Mouse (Mus musculus): ENCODE data around the gene Ric8b. TPM values are rescaled to one million over a fixed set of nuclear protein-coding genes. Genes with fewer than 3 reads are reported as not detected.

Ric8b gene
- polyA plus RNA-seq, 1 experiment, result 8.7 TPM

GRCm38 (mm10) chr10:84940356-84940755 lies 22.9 kb downstream of the Ric8b start:
- Histone ChIP-seq H3K27me3 (ENCODE audit: control insufficient read depth, insufficient read depth, insufficient read length) (no peaks in the 10 kb centered on the region), H3K4me2 (ENCODE audit: low read depth) (no peak overlapping the region), H3K36me3 (ENCODE audit: control insufficient read depth, insufficient read depth) (no peaks in the 10 kb centered on the region), H3ac (ENCODE audit: control insufficient read depth, insufficient read length) (no peak overlapping the region), H3K4me3 (no peak overlapping the region), H3K79me2 (ENCODE audit: control insufficient read depth, insufficient read depth) (peaks cover 20% of the 10 kb centered on the region)
- no peak for TF ChIP-seq POLR2A (IDR thresholded peaks at IDR 0.05; ENCODE audit: insufficient read length, low read depth)
- no peak for TF ChIP-seq POLR2AphosphoS2 (IDR thresholded peaks at IDR 0.05; ENCODE audit: insufficient read length, low read depth)
- TF ChIP-seq TCF3 (IDR thresholded peaks at IDR 0.05; ENCODE audit: insufficient read length, low read depth), result no peak
- TF ChIP-seq E2F4 (IDR thresholded peaks at IDR 0.05; ENCODE audit: insufficient read depth), result no peak
- TF ChIP-seq REST (IDR thresholded peaks at IDR 0.05; ENCODE audit: insufficient read depth, insufficient read length), result no peak
- no peak for TF ChIP-seq MYOG (IDR thresholded peaks at IDR 0.05; ENCODE audit: control insufficient read depth in 1 of 3, insufficient read depth in 1 of 3, insufficient read length in 2 of 3, low read depth in 2 of 3)
- TF ChIP-seq TCF12 (IDR thresholded peaks at IDR 0.05; ENCODE audit: insufficient read depth, poor library complexity, severe bottlenecking), result no peak
- TF ChIP-seq CEBPB (IDR thresholded peaks at IDR 0.05; ENCODE audit: insufficient read depth, poor library complexity, severe bottlenecking), result no peak
- no peak for TF ChIP-seq MAX (IDR thresholded peaks at IDR 0.05; ENCODE audit: low read depth)
- TF ChIP-seq SRF (IDR thresholded peaks at IDR 0.05; ENCODE audit: control insufficient read depth, insufficient read length, low read depth), result no peak
- TF ChIP-seq USF1 (IDR thresholded peaks at IDR 0.05; ENCODE audit: low read depth), result no peak
- no peak for TF ChIP-seq MYOD1 (IDR thresholded peaks at IDR 0.05; ENCODE audit: control insufficient read depth in 1 of 3, insufficient read length in 2 of 3, low read depth in 2 of 3)

- Histone ChIP-seq H3K4me3 (no peak overlapping the region), H3K36me3 (ENCODE audit: control insufficient read depth, insufficient read depth) (peaks cover 11% of the 10 kb centered on the region), H3K4me2 (ENCODE audit: low read depth) (no peak overlapping the region), H3K79me2 (ENCODE audit: control insufficient read depth, insufficient read depth) (peaks cover 20% of the 10 kb centered on the region), H3K27me3 (ENCODE audit: control insufficient read depth, insufficient read depth, insufficient read length) (no peaks in the 10 kb centered on the region), H3ac (ENCODE audit: control insufficient read depth, insufficient read length) (no peak overlapping the region)
- no peak for TF ChIP-seq SRF (IDR thresholded peaks at IDR 0.05; ENCODE audit: control insufficient read depth, insufficient read length, low read depth)
- TF ChIP-seq POLR2A (IDR thresholded peaks at IDR 0.05; ENCODE audit: insufficient read length, low read depth), result no peak
- no peak for TF ChIP-seq REST (IDR thresholded peaks at IDR 0.05; ENCODE audit: insufficient read depth, insufficient read length)
- TF ChIP-seq TCF3 (IDR thresholded peaks at IDR 0.05; ENCODE audit: insufficient read length, low read depth), result no peak
- TF ChIP-seq E2F4 (IDR thresholded peaks at IDR 0.05; ENCODE audit: insufficient read depth), result no peak
- TF ChIP-seq TCF12 (IDR thresholded peaks at IDR 0.05; ENCODE audit: insufficient read depth, poor library complexity, severe bottlenecking), result no peak
- TF ChIP-seq MYOD1 (IDR thresholded peaks at IDR 0.05; ENCODE audit: control insufficient read depth in 1 of 3, insufficient read length in 2 of 3, low read depth in 2 of 3), result no peak
- no peak for TF ChIP-seq MYOG (IDR thresholded peaks at IDR 0.05; ENCODE audit: control insufficient read depth in 1 of 3, insufficient read depth in 1 of 3, insufficient read length in 2 of 3, low read depth in 2 of 3)
- TF ChIP-seq POLR2AphosphoS2 (IDR thresholded peaks at IDR 0.05; ENCODE audit: insufficient read length, low read depth), result no peak
- TF ChIP-seq USF1 (IDR thresholded peaks at IDR 0.05; ENCODE audit: low read depth), result no peak
- no peak for TF ChIP-seq CEBPB (IDR thresholded peaks at IDR 0.05; ENCODE audit: insufficient read depth, poor library complexity, severe bottlenecking)
- TF ChIP-seq MAX (IDR thresholded peaks at IDR 0.05; ENCODE audit: low read depth), result no peak
Measured at GRCm38 (mm10) chr10:84945692-84946091, 28.3 kb downstream of the Ric8b start.

GRCm38 (mm10) chr10:84948970-84949683 lies 31.7 kb downstream of the Ric8b start:
- Histone ChIP-seq H3ac (ENCODE audit: control insufficient read depth, insufficient read length) (no peak overlapping the region), H3K4me3 (no peak overlapping the region), H3K27me3 (ENCODE audit: control insufficient read depth, insufficient read depth, insufficient read length) (no peaks in the 10 kb centered on the region), H3K4me2 (ENCODE audit: low read depth) (no peak overlapping the region), H3K36me3 (ENCODE audit: control insufficient read depth, insufficient read depth) (peaks cover 20% of the 10 kb centered on the region), H3K79me2 (ENCODE audit: control insufficient read depth, insufficient read depth) (peaks cover 19% of the 10 kb centered on the region)
- TF ChIP-seq TCF3 (IDR thresholded peaks at IDR 0.05; ENCODE audit: insufficient read length, low read depth) (no peak), MYOG (IDR thresholded peaks at IDR 0.05; ENCODE audit: control insufficient read depth in 1 of 3, insufficient read depth in 1 of 3, insufficient read length in 2 of 3, low read depth in 2 of 3) (peak in 1 of 3 experiments; percentile 49), MAX (IDR thresholded peaks at IDR 0.05; ENCODE audit: low read depth) (no peak)

- peaks cover 20% of the 10 kb centered on the region for H3K36me3 ChIP-seq (ENCODE audit: control insufficient read depth, insufficient read depth)
- TF ChIP-seq REST (IDR thresholded peaks at IDR 0.05; ENCODE audit: insufficient read depth, insufficient read length) (no peak), CEBPB (IDR thresholded peaks at IDR 0.05; ENCODE audit: insufficient read depth, poor library complexity, severe bottlenecking) (no peak), E2F4 (IDR thresholded peaks at IDR 0.05; ENCODE audit: insufficient read depth) (no peak), MYOD1 (IDR thresholded peaks at IDR 0.05; ENCODE audit: control insufficient read depth in 1 of 3, insufficient read length in 2 of 3, low read depth in 2 of 3) (no peak), MYOG (IDR thresholded peaks at IDR 0.05; ENCODE audit: control insufficient read depth in 1 of 3, insufficient read depth in 1 of 3, insufficient read length in 2 of 3, low read depth in 2 of 3) (no peak), POLR2AphosphoS2 (IDR thresholded peaks at IDR 0.05; ENCODE audit: insufficient read length, low read depth) (no peak)
- no peaks in the 10 kb centered on the region for H3K27me3 ChIP-seq (ENCODE audit: control insufficient read depth, insufficient read depth, insufficient read length)
- H3K79me2 ChIP-seq (ENCODE audit: control insufficient read depth, insufficient read depth), result peaks cover 14% of the 10 kb centered on the region
- no peak overlapping the region for H3ac ChIP-seq (ENCODE audit: control insufficient read depth, insufficient read length)
- H3K4me3 ChIP-seq, result no peak overlapping the region
- no peak overlapping the region for H3K4me2 ChIP-seq (ENCODE audit: low read depth)
Measured at GRCm38 (mm10) chr10:84949684-84950010, 32.2 kb downstream of the Ric8b start.

GRCm38 (mm10) chr10:84950384-84950783 lies 33.0 kb downstream of the Ric8b start:
- peaks cover 6% of the 10 kb centered on the region for H3K79me2 ChIP-seq (ENCODE audit: control insufficient read depth, insufficient read depth)
- no peaks in the 10 kb centered on the region for H3K27me3 ChIP-seq (ENCODE audit: control insufficient read depth, insufficient read depth, insufficient read length)

More at GRCm38 (mm10) chr10:84950384-84950783, 33.0 kb downstream of the Ric8b start:
- no peak for TF ChIP-seq USF1 (IDR thresholded peaks at IDR 0.05; ENCODE audit: low read depth)
- no peak for TF ChIP-seq POLR2A (IDR thresholded peaks at IDR 0.05; ENCODE audit: insufficient read length, low read depth)
- no peak for TF ChIP-seq E2F4 (IDR thresholded peaks at IDR 0.05; ENCODE audit: insufficient read depth)
- TF ChIP-seq POLR2AphosphoS2 (IDR thresholded peaks at IDR 0.05; ENCODE audit: insufficient read length, low read depth), result no peak
- TF ChIP-seq REST (IDR thresholded peaks at IDR 0.05; ENCODE audit: insufficient read depth, insufficient read length), result no peak
- no peak for TF ChIP-seq MYOG (IDR thresholded peaks at IDR 0.05; ENCODE audit: control insufficient read depth in 1 of 3, insufficient read depth in 1 of 3, insufficient read length in 2 of 3, low read depth in 2 of 3)
- no peak for TF ChIP-seq TCF3 (IDR thresholded peaks at IDR 0.05; ENCODE audit: insufficient read length, low read depth)
- TF ChIP-seq SRF (IDR thresholded peaks at IDR 0.05; ENCODE audit: control insufficient read depth, insufficient read length, low read depth), result no peak
- TF ChIP-seq TCF12 (IDR thresholded peaks at IDR 0.05; ENCODE audit: insufficient read depth, poor library complexity, severe bottlenecking), result no peak
- TF ChIP-seq CEBPB (IDR thresholded peaks at IDR 0.05; ENCODE audit: insufficient read depth, poor library complexity, severe bottlenecking), result no peak
- TF ChIP-seq MAX (IDR thresholded peaks at IDR 0.05; ENCODE audit: low read depth), result no peak
- TF ChIP-seq MYOD1 (IDR thresholded peaks at IDR 0.05; ENCODE audit: control insufficient read depth in 1 of 3, insufficient read length in 2 of 3, low read depth in 2 of 3), result no peak
- Histone ChIP-seq H3K4me2 (ENCODE audit: low read depth) (no peak overlapping the region), H3K36me3 (ENCODE audit: control insufficient read depth, insufficient read depth) (peaks cover 20% of the 10 kb centered on the region), H3K4me3 (no peak overlapping the region), H3ac (ENCODE audit: control insufficient read depth, insufficient read length) (no peak overlapping the region)
